Mouse (Mus musculus) urinary bladder, postnatal 10 days (tissue): Measurements from ENCODE around the gene Plch2.

Experiments
- DNase-seq: peaks from one replicate; pipeline ENCODE4 v3.0.0; 2022; ENCODE audit warnings: low spot score

The Plch2 gene

DNA sequence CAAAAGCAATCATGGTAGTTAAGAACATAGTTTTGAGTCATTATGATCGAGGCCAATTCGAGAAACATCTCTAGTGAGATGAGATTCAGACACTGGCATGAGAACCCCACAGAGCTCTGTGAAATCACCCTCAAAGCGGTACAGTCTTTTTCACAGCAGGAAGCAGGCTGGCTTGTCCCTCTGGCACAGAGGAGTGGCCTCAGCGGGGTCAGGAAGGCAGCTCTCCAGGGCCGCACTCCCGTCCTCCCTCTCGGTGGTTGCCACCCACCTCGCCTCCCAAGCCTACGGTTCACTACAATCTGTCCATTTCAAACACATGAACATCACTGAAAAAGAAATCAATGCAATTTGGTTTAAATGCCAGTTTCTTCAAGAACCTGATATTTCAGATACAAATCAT is 17.8 kb upstream of the Plch2 start:
- DNase-seq: no peak

DNA sequence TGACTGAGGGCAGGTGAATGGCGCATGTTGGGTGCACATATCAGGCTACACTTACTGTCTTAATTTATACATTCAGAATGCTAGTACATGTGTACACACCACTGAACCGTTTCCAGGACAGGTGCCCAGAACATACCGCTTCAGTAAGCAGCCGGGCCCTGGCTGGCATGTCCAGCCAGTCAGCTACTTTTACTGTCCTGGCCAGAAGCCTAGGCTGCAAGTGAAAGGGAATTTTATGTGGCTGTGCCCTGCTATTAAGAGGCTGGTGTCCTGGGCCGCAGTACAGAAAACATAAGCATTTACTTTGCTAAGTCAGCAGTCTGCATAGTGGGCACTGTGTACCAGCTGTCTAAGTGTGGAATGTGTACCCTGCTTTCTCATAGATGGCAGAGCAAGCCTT is 14.3 kb upstream of the Plch2 start:
- no peak for DNase-seq

DNA sequence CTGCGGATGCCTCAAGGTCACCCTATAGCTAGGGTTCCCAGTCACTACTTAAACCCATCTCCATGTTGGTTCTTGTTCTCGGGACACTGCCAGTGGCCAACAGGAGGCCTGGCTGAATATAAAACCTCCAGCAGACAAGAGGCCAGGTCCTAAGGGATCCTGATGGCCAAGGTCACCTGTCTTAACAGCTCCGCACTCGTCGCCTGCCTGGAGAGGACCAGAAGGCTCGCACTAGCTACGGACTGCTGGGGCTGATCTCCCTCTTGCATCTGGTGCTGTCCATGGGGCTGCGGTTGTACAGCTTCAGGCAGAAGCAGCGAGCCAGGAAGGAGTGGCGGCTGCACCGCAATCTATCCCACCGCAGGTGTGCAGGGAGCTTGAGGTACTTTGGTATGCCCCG is 13.6 kb upstream of the Plch2 start:
- DNase-seq: no peak

DNA sequence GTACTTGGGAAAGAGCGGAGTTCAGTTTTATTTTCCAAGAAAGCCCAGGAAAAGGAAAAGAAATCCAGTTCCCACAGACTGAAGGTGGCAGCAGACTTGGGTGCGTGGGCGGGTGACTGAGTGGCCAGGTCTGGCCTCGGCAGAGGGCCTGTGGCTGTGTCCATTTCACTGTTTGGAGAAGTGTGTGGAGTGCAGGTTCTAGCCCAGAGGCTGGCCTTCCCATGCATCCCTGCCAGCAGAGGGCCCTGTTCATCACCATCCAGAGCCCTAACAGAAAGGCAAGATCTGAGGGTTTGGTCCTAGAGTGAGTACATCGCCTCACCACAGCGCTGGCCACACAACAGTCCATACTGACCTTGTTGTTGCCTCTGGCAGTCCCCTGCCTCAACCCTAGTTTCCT is 12.6 kb upstream of the Plch2 start:
- DNase-seq: no peak

DNA sequence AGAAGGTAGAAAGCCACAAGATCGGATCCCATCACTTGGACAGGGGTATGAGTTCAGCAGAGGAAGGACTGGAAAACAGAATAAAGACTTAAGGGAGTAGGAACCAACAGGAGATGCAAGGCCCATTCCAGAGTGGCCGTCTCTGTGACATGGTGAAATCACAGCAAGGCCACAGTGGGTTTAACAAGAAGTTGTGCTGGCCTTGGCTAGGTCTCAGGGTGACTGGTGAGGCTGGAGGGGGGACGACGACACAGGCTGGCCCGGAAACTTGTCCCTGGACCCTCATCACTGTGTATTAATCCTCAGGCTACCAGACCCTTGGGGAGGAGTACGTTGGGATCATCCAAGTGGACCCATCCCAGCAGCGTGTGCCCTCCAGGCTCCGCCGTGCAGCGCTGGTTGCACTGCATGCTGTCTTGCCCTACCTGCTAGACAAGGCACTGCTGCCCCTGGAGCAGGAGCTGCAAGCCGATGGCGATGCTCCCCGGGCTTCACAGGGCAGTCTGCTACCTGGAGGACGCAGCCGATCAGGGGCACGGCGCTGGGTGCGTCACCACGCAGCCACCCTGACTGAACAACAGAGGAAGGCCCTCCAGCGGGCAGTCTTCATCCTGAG is 11.9 kb upstream of the Plch2 start:
- DNase-seq: no peak

DNA sequence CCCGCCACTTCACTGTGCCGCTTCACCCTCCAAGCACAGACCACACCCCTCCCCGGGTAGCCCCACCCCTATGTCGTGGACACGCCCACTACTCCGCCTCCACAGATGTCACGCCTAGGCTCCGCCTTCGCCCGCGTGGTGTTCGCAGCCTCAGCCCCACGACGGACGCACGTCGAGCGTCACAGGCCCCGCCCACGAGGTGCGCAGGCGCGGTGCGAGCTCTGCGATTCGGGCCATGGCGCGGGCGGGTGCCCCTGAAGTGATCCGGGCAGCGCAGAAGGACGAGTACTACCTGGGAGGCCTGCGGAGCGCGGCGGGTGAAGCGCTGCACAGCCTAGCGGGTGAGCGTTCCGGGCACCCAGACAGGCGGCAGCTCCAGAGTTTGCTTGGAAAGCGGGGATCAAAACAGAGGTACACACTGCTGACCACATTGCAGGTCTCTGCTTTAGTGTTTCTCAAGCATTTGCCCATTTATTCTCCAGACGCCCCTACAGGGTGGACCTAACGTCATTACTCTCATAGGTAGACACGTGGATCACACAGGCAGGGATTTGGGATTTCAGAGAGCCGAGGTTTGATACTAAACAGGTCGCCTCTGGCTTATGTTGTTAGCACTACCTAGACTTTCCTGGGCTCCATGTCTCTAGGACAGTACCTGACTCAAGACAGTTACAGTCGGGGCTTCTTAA is 10.4 kb upstream of the Plch2 start, which contains the start of gene Pex10:
TSS of gene Pex10 (plus strand) at position 183 of the 689 bp plus-strand sequence.
- DNase-seq: peak; percentile 92

DNA sequence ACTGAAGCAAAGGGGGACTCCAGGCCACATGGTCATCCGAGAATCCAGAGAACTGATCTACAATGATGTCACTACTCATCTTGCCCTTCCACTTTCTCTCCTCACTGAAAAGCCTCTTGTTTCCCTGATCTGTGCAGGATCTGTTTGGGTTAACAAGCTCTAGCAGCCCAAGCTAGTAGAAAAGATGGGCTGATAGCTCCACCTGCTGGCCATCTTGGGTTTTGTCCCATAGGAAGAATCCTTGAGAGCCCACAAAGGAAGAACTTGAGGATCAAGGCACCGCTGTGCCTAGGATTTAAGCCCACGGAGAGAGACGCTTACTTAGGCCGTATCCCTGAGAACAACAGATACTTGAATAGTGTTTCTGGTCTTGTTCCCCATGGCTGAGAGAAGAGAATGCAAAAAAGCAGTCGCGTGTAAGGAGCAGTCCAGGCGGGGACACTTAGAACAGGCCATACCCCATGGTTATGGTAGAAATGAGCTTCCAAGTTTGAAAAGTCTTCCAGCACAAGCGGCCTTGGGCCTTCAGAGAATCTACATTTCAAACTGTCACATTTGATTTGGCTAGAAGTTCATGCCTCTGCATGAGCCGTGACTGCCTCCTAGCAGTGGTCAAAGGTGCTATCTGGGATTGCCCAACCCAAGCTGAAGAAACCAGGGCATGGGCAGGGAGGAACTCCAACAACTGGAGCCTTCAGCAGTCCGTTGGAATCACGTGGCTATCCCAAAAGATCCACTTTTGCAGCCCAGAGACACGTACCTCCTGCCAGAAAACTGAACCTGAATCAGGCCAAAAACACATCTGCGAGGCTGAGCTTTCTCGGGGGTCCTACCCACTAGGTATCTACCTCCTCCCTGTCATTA is 9.6 kb upstream of the Plch2 start:
- DNase-seq: peak; percentile 62

DNA sequence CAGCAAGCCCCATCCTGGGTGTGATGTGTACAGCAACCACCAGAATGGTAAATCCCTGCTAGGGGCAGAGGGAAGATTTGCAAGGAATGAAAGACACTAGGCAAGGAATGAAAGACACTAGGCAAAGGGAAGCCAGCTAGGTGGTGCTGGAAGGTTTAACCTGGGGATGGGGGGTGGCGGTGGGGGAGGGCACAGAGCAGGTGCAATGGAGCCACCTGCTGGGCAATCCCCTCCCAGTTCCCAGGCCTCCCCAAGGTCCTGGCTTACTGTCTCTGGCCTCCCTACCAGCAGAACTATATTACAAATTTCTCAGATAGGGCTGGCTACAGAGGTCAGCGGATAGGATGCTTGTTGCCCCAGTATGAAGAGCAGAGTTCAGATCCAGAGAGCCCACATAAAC is 7.9 kb upstream of the Plch2 start:
- DNase-seq: no peak

DNA sequence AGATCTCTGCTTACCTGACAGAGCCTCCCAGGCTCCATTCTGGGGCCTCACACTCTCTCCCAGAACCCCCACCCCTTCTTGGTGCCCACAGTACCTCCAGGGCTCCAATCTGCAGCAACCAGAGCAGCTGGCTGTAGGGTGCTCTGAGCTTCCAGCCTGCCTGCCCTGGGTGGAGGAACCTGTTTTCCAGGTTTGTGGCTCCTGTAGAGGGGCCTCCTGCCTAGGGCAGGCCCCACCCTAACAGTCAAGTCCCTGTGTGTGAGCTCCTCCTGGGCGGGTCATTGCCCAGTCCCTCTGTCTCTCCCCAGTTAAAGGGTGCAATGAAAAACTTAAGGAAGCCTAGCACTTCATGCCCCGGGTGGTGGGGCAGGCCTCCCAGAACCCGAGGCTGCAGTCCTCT is 7.3 kb upstream of the Plch2 start:
- DNase-seq: no peak

DNA sequence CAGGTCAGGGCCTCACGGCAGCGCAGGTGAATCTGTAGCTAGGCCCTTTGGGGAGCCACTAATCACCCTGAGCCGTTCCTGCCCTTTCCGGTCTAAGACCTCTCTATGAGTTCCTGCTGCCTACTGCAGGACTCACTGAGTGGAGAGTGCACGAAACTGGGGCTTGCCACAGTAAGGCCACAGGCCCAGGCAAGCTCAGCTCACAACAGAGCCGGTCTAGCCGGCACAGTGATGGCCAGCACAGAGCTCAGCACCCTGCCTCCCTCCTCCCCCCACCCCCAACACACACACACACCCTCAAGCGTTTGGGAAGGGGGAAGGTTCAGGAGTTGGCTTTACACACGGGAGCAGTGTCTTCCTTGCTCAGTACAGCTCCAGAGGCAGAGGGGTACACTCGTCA is 1.7 kb upstream of the Plch2 start:
- DNase-seq: no peak

DNA sequence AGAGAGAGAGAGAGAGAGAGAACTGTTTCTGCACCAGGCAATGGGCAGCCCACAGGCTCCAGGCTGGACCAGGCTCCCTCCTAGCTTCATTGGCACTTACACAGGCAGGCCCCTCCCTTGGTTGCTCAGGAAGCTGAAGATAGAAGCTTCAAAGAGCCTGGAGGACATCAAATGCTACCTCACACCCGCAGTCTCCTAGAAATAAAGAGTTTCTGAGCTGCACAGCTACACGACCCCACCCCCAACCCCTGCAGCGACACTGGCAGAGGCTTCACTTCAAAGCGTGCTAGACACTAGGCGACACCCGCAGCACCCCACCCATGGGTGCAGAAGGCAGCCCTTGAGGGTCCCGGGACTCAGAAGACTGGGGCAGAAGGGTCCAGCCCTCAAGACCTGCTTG is 6.5 kb downstream of the Plch2 start:
- no peak for DNase-seq

DNA sequence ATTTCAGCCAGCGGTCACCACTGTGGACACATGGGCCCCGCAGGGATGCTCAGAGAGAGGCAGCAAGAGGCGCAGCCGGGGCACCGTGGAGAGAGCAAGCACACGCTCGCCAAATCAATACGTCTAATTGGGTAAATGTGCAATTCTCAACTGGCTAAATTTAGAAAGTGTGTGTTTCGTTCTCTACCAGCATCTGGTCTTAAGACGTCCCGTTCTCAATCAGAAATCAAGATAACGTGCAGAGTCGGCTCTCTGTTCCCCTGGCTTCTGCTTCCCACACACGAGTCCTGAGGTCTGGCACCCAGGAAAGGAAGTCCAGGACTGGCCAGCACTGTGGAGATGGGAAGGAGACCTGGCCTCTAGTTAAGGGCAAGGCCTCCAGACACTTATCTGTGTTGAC is 9.9 kb downstream of the Plch2 start:
- no peak for DNase-seq

DNA sequence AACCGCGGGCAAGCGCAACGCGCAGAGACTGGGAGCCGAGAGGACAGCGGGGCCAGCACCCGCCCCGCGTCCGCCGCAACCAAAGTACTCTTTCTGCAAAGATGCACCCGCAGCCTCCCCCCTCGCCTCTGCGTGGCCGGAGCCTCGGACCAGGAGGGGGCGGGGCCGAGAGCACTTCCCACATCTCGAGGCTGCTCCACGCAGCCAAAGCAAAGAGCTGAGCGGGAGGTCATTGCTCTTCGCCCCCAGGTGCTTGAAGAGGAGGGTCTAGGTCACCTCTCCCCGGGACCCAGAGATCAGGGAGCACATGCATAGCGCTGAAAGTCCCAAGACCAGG is 13.3 kb downstream of the Plch2 start:
- no peak for DNase-seq

DNA sequence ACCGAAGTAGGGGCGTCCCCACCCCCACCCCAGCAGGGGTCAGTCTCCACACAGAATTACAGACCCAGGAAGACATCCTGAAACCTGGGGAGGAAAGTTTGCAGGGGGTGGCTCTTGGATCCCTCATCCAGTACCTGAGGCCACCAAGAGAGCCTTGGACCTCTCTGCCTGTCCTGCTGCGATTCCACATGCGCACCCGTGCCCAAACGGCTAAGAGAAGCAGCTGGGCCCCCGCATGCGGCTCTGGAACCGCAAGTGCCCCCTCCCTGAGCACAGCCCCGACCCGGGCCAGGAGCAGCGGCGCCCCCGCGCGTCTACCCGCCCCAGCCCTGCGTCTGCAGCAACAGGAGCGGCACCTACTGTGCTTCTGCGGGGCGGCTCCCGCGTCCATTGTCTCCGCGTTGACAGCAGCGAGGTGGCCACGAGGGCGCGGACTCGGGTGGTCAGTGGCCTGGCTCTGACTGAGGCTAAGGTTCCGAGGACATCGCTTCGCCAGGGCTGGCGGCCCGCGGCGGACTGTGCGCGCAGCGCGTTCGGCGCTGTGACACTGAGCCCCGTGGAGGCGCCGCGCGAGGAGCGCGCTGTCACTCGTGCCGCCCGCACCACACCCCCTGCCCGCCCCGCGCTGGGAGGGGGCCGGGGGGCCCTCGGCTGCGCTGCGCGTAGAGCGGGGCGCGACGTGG is 13.8 kb downstream of the Plch2 start:
- no peak for DNase-seq

DNA sequence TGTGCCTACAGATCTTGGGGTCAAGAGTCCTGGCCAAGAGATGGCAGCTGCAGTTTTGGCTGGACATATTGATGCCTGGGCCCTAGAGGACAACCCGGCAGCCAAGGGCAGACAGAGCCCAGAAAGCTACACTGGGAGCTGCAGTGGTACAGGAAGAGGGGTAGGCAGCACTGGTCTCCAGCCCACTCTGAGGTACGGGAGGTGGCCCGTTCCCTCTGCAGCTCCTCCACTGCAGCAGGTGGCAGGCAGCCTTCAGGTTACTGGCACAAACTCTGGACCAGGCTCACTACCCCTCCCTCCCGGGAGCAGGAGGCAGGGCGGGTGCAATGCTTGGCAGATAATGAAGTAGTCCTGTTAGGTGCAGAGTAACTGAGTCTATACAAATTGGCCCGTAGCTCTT is 15.9 kb downstream of the Plch2 start:
- DNase-seq: no peak

DNA sequence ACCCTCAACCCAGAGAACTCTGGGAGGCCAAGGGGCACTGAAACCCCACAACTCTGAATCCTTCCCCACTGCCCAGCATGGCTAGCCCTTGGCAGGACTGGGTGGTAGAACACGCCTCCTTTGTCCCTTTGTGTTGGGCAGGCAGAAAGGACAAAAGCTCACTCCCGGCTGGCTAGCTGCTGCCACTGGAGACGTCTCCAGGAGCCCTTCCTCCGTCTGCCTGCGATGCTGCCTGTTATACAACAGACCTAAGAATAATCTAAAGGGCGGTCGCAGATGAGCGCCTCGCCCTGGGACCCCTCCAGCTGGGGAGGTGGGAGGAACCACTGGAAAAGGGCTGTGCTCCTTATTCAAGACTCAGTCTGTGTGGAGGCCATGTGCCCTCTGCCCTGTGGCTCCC is 16.4 kb downstream of the Plch2 start:
- DNase-seq: no peak

DNA sequence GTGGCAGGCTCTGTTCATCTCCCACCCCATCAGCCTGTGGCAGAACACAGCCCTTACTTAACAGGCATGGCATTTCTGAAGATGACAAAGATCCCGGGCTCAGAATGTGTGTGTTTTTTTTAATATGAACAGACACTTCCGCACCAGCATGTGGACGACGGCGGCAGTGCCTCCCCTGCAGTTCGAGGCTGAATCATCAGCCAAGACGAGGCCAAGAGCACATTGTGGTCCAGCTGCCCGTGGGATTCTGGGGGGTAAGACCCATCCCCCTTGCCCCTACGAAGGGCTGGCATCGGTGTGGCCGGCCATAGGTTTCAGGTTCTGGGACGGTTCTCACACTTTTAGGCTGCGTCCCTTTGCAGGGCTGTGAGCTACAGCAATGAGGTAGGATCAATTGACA is 21.8 kb downstream of the Plch2 start:
- DNase-seq: no peak

DNA sequence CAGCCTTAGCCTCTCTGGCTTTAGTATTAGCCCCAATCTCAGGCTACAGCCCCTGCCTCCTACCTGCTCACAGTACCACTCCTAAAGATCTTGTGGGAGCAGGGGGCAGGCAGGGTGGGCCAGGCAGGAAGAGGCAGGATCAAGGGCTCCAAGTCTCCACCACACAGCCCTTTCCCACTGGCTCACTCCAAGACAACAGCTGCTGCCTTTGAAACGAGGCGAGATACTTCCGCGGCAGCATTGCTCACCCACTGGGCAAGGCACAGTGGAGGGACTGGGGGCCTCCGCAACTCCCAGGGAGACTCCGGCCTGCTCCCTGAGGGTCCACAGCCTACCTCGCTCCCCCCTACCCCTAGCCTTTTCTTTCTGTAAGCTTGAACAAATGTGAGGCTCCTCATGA is 22.4 kb downstream of the Plch2 start:
- no peak for DNase-seq

DNA sequence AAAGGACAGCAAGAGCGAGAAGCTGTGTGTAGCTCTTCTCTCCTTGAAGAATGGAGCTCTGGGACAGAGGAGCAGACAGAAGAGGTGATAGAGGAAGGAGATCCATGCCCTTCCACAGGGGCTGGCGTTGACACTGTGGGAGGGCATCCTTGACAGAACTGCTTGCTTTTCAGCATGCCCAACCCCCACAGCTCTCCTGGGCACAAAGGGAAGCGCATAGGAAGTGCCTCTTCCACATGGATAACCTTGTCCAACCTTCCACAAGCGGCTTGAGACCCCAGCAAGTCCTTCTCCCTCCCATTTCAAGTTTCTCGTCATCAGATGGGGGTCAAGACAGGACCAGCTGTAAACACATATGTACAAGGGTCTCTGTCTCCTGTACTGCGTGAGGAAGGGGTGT is 23.5 kb downstream of the Plch2 start:
- no peak for DNase-seq

DNA sequence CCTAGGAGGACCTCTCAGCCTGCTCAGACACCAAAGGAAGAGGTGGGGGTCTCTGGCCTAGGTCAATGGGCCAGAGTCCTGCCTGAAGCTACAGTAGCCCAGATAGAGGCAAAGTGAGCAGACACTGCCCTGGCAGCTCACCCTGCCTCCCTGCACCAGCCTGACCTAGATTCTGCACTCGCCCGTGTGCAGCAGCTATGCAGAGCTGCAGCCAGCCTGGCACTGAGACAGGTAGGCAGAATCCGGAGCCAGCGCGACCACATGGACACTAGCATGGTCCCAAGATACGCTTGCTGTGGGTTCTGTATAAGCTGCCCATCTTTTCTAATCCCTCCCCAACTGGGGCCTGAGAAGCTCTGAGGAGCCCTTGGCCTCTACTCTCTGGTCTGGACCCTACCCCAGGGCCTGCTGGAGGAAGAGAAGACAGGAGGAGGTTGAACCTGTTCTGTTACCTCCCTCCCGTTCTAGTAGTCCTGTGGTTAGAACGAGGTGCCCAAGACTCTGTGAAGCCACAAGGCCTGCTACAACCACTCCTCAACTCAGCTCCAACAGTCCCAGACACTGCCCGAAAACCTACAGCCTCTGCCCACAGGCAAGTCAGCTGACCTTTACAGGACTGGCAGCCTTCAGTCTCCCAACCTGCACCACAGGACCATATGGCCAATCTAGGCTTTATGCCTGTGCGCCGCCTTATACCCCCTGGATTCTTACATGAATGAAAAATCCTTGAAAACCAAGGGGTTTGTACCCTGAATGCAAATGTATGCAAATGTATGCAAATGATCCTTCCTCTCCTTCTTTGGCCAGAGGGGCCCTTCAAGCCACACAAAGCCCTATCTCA is 32.2 kb downstream of the Plch2 start:
- no peak for DNase-seq

DNA sequence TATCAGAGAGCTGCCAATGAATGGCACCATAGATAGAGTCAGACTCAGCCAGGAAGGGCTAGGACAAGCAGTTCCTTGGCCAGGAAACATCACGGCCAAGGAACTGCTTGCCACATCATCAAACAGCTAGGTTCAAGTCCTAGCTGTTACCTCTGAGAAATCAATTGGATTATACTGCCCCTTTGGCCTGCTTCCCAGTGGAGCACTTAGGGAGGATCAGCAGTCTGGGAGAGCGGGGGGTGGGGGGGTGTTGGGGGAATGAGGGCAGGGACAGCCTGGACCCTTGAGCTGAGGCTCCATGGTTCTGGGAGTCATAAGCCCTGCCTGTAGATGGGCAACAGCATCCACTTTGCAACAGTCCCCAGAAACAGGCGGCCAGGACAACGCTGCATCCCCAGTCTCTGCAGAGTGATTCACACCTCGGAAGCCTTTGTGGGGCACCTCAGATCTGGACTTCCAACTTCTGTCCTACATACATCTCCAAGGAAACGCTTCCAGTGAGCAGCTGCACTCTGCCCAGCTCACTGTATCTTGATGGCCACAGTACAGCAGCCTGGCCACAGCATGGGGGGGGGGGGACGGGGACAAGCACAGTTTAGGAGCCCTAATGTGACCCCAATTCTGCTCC is 34.2 kb downstream of the Plch2 start:
- no peak for DNase-seq
